Mouse (Mus musculus) ES-E14 (cell line): ENCODE data around the gene Ctnnbl1.

Experiments used
- HCFC1 ChIP-seq: IDR thresholded peaks from 2 replicates; pipeline ENCODE4 v1.6.1; 2012; ENCODE audit warnings: low read length, inconsistent platforms, borderline replicate concordance; ENCODE audit not compliant: insufficient read depth
- MAFK ChIP-seq: IDR thresholded peaks from 2 replicates; pipeline ENCODE4 v1.6.1; 2014; ENCODE audit warnings: mild to moderate bottlenecking, low read depth, low read length, inconsistent platforms; ENCODE audit not compliant: insufficient read depth

DNA sequence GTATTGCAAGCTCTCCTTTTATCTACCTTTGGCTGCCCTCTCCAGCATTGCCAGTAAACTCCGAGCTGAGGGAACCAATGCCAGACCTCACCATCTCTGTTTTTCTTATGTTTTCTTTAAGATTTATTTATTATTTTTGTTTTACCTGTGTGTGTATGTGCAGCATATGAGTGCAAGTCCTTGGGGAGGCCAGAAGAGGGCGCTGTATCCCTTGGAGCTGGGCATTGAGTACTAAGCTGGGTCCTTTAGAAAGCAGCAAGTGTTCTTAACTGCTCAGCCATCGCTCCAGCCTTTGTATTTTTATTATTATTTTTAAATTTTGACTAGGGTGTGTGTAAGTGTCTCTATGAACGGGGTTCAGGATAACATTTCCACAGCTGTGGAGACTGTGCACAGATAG, 199.5 kb downstream of the Ctnnbl1 start:
- TF ChIP-seq HCFC1 (no peak), MAFK (no peak)
